Mouse (Mus musculus): ENCODE measurements around the gene Tmtc3. TPM values are rescaled to one million over a fixed set of nuclear protein-coding genes. Genes with fewer than 3 reads are reported as not detected.
"Not testable (repeated sequence)": the region's sequence is repeated elsewhere in the genome, so short reads cannot be mapped to it uniquely, and the experiment has no call there.

Gene Tmtc3
- polyA plus RNA-seq, 1 experiment = 9.8 TPM

- no peaks in the 10 kb centered on the region for H3K4me1 ChIP-seq (ENCODE audit: control insufficient read depth, insufficient read depth, low read length)
- TF ChIP-seq POLR2A (IDR thresholded peaks at IDR 0.05; ENCODE audit: borderline replicate concordance, extremely low read depth, low read depth, low read length) = no peak
- no peak for TF ChIP-seq CTCF (IDR thresholded peaks at IDR 0.05; ENCODE audit: insufficient read depth, low read length)
- WGBS = 50% methylated on average over 3 of the region's 3 CpGs
- no peak overlapping the region for H3K4me3 ChIP-seq (replicated peaks; ENCODE audit: extremely low read depth, low read depth, low read length)
- DNase-seq = no peak
These were observed 12.1 kb downstream of the Tmtc3 start for GRCm38 (mm10) chr10:100475040-100475439.

GRCm38 (mm10) chr10:100460515-100460914 lies 26.6 kb downstream of the Tmtc3 start:
- no peak overlapping the region for H3K4me3 ChIP-seq (replicated peaks; ENCODE audit: extremely low read depth, low read depth, low read length)
- H3K4me1 ChIP-seq (ENCODE audit: control insufficient read depth, insufficient read depth, low read length) = no peaks in the 10 kb centered on the region
- TF ChIP-seq CTCF (IDR thresholded peaks at IDR 0.05; ENCODE audit: insufficient read depth, low read length) (no peak), POLR2A (IDR thresholded peaks at IDR 0.05; ENCODE audit: borderline replicate concordance, extremely low read depth, low read depth, low read length) (no peak)
- no peak for DNase-seq

- no peaks in the 10 kb centered on the region for H3K4me1 ChIP-seq (ENCODE audit: control insufficient read depth, insufficient read depth, low read length)
- no peak for DNase-seq
- no peak overlapping the region for H3K4me3 ChIP-seq (replicated peaks; ENCODE audit: extremely low read depth, low read depth, low read length)
- TF ChIP-seq POLR2A (IDR thresholded peaks at IDR 0.05; ENCODE audit: borderline replicate concordance, extremely low read depth, low read depth, low read length) = no peak
- no peak for TF ChIP-seq CTCF (IDR thresholded peaks at IDR 0.05; ENCODE audit: insufficient read depth, low read length)
These were observed 37.8 kb downstream of the Tmtc3 start for GRCm38 (mm10) chr10:100449394-100449793.

GRCm38 (mm10) chr10:100427592-100427991 lies 59.6 kb downstream of the Tmtc3 start:
- no peaks in the 10 kb centered on the region for H3K4me1 ChIP-seq (ENCODE audit: control insufficient read depth, insufficient read depth, low read length)
- WGBS = 66% methylated on average over 2 of the region's 2 CpGs
- no peak for TF ChIP-seq POLR2A (IDR thresholded peaks at IDR 0.05; ENCODE audit: borderline replicate concordance, extremely low read depth, low read depth, low read length)
- no peak for TF ChIP-seq CTCF (IDR thresholded peaks at IDR 0.05; ENCODE audit: insufficient read depth, low read length)
- H3K4me3 ChIP-seq (replicated peaks; ENCODE audit: extremely low read depth, low read depth, low read length) = no peak overlapping the region
- DNase-seq = no peak

GRCm38 (mm10) chr10:100415566-100415965 lies 71.6 kb downstream of the Tmtc3 start:
- TF ChIP-seq POLR2A (IDR thresholded peaks at IDR 0.05; ENCODE audit: borderline replicate concordance, extremely low read depth, low read depth, low read length) (no peak), CTCF (IDR thresholded peaks at IDR 0.05; ENCODE audit: insufficient read depth, low read length) (no peak)
- H3K4me3 ChIP-seq (replicated peaks; ENCODE audit: extremely low read depth, low read depth, low read length) = no peak overlapping the region
- no peaks in the 10 kb centered on the region for H3K4me1 ChIP-seq (ENCODE audit: control insufficient read depth, insufficient read depth, low read length)
- WGBS = 80% methylated on average over 7 of the region's 7 CpGs
- DNase-seq = no peak

GRCm38 (mm10) chr10:100402301-100402700 lies 84.8 kb downstream of the Tmtc3 start:
- WGBS = 78% methylated on average over 6 of the region's 6 CpGs
- not testable (repeated sequence) for DNase-seq

More at GRCm38 (mm10) chr10:100402301-100402700, 84.8 kb downstream of the Tmtc3 start:
- H3K4me1 ChIP-seq (ENCODE audit: control insufficient read depth, insufficient read depth, low read length); H3K4me3 ChIP-seq (replicated peaks; ENCODE audit: extremely low read depth, low read depth, low read length): not testable (repeated sequence)

Other genes starting within 250 kb of the Tmtc3 start
- gene Gm4301, start 151.7 kb downstream of the Tmtc3 start, polyA plus RNA-seq (2012; rRNA removed) = not detected in 2 replicates
- gene Gm4302, start 146.5 kb downstream of the Tmtc3 start, polyA plus RNA-seq (2012; rRNA removed) = not detected in 2 replicates
- gene Gm4303, start 141.4 kb downstream of the Tmtc3 start, polyA plus RNA-seq (2012; rRNA removed) = not detected in 2 replicates
- gene Gm4305, start 136.3 kb downstream of the Tmtc3 start, polyA plus RNA-seq (2012; rRNA removed) = not detected in 2 replicates
- gene Gm4307, start 126.0 kb downstream of the Tmtc3 start, polyA plus RNA-seq (2012; rRNA removed) = not detected in 2 replicates
- not detected in 2 replicates for gene Gm4312, start 104.8 kb downstream of the Tmtc3 start, polyA plus RNA-seq (2012; rRNA removed)
- gene Cep290, start 208 bp upstream of the Tmtc3 start, polyA plus RNA-seq (2012; rRNA removed) = 0.29 and 0.82 TPM in 2 replicates
- 7.9 and 9.4 TPM in 2 replicates for gene 4930430F08Rik, start 103.1 kb upstream of the Tmtc3 start, polyA plus RNA-seq (2012; rRNA removed)
- gene 1700017N19Rik, start 103.1 kb upstream of the Tmtc3 start, polyA plus RNA-seq (2012; rRNA removed) = not detected in 2 replicates